Mouse (Mus musculus): ENCODE results near the gene Lamc2.

Gene Lamc2

GRCm38 (mm10) chr1:153180160-153180559, 6.1 kb downstream of the Lamc2 start:
- DNase-seq (ENCODE audit: low read depth, low spot score): no peak

DNA sequence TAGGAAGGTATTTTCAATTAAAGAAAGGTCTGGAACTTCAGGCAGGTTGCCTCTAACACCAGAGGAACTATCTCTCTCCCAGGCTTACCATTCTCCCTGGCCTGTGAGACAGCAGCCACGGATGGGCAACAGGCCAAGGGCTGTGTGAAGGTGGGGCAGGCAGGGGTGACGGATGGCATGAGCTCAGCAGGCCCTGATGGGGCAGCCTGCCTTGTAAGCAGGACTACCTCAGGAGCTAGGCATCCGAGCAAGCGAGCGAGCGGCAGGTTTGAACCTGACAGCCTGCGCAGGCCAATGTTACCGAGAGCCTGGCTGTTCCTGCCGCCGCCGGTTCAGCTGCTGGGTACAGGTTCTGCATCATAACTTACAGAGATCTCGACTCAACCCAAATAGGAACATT, 11.4 kb downstream of the Lamc2 start:
- DNase-seq (ENCODE audit: low read depth, low spot score): no peak

DNA sequence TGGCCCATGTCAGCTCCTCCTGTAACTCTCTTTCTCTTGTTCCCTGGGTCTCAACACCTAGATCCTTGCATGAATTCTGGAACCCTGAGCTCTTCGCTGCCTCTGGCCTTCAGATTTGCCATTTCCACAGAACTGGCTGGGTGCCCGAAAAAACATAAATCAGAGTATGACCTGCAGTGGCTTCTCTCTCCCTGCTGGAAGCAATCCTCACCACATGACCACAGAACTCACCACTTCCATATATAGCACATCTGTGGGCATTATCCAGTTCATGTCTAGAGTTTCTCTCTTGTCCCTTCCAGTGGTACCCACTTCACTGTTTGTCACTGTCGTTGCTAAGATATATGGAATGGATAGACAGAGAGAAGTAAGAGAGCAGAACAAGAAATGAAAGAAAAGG, 13.0 kb downstream of the Lamc2 start:
- no peak for DNase-seq (ENCODE audit: low read depth, low spot score)

- no peak for DNase-seq (ENCODE audit: low read depth, low spot score)
Observed at GRCm38 (mm10) chr1:153172291-153172731, 13.9 kb downstream of the Lamc2 start.

GRCm38 (mm10) chr1:153171011-153171410, 15.2 kb downstream of the Lamc2 start:
- DNase-seq (ENCODE audit: low read depth, low spot score): no peak

GRCm38 (mm10) chr1:153168293-153168692, 18.0 kb downstream of the Lamc2 start:
- no peak for DNase-seq (ENCODE audit: low read depth, low spot score)

DNA sequence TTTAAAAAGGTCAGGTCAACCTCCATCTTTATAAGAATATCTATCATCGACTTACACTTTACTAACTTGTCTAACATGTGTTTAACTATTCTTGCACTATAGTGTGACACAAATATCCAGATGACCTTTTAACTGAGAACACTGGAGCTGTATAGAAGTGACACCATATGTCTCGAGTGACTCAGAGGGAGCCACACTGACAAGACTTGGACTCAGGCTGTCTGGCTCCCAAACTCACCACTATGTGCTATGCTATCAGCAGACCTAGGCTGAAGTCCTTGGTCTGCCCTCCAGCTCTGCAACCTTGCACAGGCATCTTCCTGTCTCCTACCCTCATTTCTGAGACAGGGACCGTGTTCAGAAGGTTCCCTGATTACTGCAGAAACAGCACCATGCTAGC, 22.4 kb downstream of the Lamc2 start:
- DNase-seq (ENCODE audit: low read depth, low spot score): no peak

DNA sequence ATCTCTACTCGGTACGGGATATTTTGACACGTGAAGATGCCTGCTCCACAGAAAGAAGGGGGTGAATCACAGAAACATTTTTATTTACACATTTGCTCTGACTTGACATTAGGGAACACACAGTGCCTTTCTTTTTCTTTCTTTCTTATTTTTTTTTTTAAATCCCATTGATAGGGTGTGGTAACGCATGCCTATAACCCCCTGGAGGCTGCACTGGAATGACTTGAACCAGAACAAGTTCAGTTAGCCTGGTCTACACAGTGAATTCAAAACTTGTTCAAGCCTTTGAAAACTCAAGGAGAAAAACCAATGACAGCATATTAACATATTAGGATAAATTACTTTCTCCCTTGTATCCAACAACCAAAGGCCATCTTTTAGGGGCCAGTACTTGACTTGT, 27.1 kb downstream of the Lamc2 start:
- no peak for DNase-seq (ENCODE audit: low read depth, low spot score)

DNA sequence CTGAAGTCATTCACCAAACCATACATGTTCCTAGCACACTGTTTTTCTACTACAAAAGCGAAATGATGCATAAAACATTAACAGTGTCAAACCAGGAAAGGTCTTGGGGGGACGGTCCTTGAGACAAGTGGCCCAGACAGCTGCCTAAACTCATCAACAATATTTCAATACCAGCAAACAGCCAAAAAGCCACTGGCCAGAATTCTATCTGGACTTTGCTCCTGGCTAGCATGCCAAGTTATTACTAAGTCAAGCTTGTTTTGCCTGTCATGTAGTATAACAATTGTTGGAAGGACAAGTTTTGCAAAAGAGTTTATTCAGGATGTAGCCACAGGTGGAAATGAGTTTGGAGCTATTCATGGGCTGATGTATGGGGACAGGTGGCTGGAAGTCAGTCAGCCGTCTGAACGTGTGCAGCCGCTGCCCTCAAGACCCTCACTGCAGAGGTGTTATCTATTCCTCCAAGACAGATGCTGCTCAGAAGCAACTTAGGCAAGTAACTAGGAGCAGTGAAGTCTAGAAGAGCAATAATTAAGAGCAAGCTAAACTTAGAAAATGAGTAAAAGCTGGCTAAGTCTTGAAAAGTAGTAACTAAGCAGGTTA, 29.1 kb downstream of the Lamc2 start:
- no peak for DNase-seq (ENCODE audit: low read depth, low spot score)

- no peak for DNase-seq (ENCODE audit: low read depth, low spot score)
Observed at GRCm38 (mm10) chr1:153155364-153155763, 30.9 kb downstream of the Lamc2 start.

- DNase-seq (ENCODE audit: low read depth, low spot score): no peak
Observed at GRCm38 (mm10) chr1:153153619-153154137, 32.6 kb downstream of the Lamc2 start.

DNA sequence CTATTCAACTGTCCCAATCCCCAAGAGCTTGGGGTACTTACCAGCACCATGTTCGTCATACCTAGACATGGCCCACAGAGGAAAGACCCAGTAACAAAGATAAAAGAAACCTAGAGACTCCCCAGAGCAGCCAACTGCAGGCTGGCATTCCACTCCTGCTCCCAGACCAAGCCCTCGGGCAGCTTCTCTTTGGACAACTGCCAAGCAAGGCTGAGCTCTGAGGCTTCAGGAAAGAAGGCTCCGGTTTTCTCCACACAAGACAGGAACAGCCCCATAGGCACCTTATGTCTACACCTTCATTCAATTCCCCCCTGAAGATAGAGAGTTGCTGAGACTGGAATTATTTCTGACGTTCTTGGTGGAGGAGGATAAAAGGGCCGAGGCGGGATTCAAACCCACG, 33.7 kb downstream of the Lamc2 start:
- no peak for DNase-seq (ENCODE audit: low read depth, low spot score)

GRCm38 (mm10) chr1:153145791-153146190, 40.5 kb downstream of the Lamc2 start:
- no peak for DNase-seq (ENCODE audit: low read depth, low spot score)

DNA sequence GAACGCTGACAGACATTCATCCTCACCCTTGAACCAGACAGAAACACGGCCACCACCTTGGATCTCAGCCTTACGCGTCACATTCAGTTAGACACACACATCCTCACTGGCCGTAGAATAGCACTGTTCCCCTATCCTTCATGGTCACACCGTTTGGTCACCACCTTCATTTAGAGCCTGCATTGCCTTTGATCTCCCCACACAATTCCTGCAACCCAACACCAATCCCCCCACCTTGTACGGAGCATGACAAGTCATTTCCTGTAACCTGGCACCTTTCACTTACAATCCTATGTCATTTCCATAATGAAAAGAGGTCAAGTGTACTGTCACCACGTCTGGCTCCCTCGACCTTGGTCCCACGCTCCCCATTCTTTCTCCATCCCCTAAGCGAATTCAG, 42.2 kb downstream of the Lamc2 start:
- no peak for DNase-seq (ENCODE audit: low read depth, low spot score)

GRCm38 (mm10) chr1:153140747-153141228, 45.5 kb downstream of the Lamc2 start:
- DNase-seq (ENCODE audit: low read depth, low spot score): no peak

DNA sequence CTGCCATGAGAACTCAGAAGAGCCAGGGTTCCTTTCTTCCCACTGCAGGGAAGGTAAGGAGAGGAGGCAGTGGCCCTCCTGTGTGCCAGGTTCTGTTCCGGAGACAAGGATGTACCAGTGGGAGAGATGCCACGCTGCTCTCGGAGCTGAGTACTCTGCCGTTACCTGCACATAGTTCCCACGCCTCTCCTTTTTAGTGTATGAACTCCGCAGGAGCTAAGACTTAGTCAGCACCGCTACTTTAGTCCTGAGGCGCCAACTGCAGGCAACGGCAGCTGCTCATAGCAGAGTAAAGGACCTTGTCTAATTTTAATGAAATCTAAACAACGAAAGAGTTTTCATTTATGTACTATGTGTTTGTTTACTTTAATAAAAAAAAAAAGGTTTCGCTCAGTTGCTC, 46.0 kb downstream of the Lamc2 start:
- DNase-seq (ENCODE audit: low read depth, low spot score): no peak

GRCm38 (mm10) chr1:153139635-153140034, 46.6 kb downstream of the Lamc2 start:
- no peak for DNase-seq (ENCODE audit: low read depth, low spot score)

DNA sequence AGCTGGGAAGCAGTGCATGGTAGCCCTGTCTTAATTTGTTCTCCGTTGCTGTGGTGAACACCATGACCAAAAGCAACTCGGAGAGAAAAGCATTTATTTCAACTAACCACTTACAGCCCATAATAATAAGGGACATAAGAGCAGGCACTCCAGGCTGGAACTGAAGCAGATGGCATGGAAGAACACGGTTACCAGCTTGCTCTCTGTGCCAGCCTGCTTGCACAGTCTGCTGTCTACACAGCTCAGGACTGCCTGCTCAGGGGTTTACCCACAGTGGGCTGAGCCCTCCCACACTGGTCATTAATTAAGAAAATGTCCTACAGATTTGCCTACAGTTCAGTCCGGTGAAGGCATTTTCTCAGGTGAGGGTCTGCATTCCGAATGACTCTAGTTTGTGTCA, 47.8 kb downstream of the Lamc2 start:
- DNase-seq (ENCODE audit: low read depth, low spot score): no peak

- DNase-seq (ENCODE audit: low read depth, low spot score): no peak
Observed at GRCm38 (mm10) chr1:153136647-153137046, 49.6 kb downstream of the Lamc2 start.

DNA sequence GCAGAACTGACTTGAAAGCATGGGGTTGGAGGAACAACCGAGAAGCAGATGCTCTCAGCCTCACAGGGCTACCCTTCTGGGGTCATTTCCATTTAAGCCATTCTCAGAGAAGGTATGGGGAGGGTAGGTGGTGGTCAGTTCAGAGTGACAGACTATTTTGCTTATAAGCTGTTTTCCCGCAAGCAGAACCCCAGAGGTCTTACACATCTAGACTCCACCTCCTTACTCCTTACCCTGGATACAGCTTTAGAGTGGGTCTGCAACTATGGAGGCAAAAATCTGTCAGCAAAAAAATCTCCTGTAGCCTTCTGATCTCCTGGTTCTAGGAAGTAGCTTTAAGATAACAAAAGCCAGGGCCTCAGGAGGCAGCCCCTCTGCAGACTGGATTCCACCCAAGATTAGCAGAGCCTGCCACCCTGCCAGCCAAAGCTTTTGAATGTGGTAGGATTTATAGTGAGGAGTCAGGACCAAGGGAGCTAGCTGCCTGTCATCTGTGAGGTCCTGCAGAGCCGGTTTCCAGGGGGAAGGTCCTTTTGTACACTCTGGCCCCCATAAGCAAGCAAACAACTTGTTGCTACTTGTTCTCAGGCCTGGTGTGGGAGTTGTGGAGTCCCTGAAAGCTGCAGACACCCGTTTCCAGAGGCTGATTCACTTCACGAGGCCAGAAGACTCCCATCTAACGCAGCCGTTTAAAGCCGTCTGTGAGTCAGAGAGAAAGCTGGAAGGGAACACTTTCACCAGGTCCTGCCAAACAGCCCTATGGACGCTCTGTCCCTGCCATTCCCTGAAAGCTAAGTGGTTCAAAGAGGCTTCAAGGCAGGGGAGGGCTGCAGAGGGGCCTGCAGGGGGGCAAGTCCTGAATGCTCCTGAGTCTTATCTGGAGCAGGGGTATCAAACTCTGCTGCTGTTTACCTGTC, 52.1 kb downstream of the Lamc2 start:
- DNase-seq (ENCODE audit: low read depth, low spot score): no peak

GRCm38 (mm10) chr1:153129992-153130713, 56.1 kb downstream of the Lamc2 start:
- no peak for DNase-seq (ENCODE audit: low read depth, low spot score)

DNA sequence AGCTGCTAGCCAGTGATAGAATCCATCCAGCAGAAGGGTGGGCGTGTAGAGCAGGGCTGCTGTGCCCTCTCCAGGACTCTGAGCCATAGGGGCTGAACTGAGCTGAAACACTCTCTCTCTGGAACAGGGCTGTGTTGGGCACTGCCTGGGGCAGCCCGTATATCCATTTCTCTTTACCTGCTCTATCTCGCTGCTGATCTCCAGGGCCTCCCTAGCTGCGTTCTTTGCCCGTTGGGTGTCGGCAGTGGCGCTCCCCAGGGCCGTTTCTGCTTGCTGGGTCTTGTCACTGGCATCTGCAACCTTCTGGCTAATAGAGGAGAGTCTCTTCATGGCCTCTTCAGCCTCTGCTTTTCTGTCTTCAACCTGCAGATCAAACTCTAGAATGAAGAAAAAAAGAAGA, 57.5 kb downstream of the Lamc2 start:
- no peak for DNase-seq (ENCODE audit: low read depth, low spot score)

All from retina, adult 2 months (tissue).